Mouse (Mus musculus) kidney, postnatal 0 days (tissue): ENCODE data around the gene Eepd1. TPM values are rescaled to one million over a fixed set of nuclear protein-coding genes. Genes with fewer than 3 reads are reported as not detected.
A peak's percentile ranks its signal among the peaks of the same experiment; 100 is the strongest.

Source experiments
- ATAC-seq: fragments of 200-750 bp; cut with Nextera tagmentation; replicated peaks from 2 replicates; pipeline ENCODE4 v1.8.0; 2017; ENCODE audit warnings: low read depth, moderate number of reproducible peaks, moderate TSS enrichment, moderate library complexity; ENCODE audit not compliant: low FRiP score
- DNase-seq: peaks from one replicate; pipeline ENCODE4 v3.0.0-alpha.2; 2016; ENCODE audit warnings: low spot score
- H3K27ac ChIP-seq: fragments of 300-500 bp; sonication (generic); 2 replicates; pipeline ENCODE4 v1.5.1; 2014; ENCODE audit warnings: mild to moderate bottlenecking
- H3K27me3 ChIP-seq: fragments of 300-500 bp; sonication (generic); 2 replicates; pipeline ENCODE4 v1.6.1; 2014; ENCODE audit warnings: low read length, mixed read lengths; ENCODE audit not compliant: insufficient read depth
- H3K36me3 ChIP-seq: fragments of 300-500 bp; sonication (generic); 2 replicates; pipeline ENCODE4 v1.6.1; 2014; ENCODE audit warnings: low read length, mixed read lengths; ENCODE audit not compliant: insufficient read depth
- H3K4me1 ChIP-seq: fragments of 300-500 bp; sonication (generic); replicated peaks from 2 replicates; pipeline ENCODE4 v1.6.1; 2014; ENCODE audit warnings: antibody characterized with exemption, low read length, mixed read lengths; ENCODE audit not compliant: insufficient read depth
- H3K4me2 ChIP-seq: fragments of 300-500 bp; sonication (generic); 2 replicates; pipeline ENCODE4 v1.6.1; 2014; ENCODE audit warnings: mild to moderate bottlenecking, low read length, moderate library complexity, mixed read lengths
- H3K4me3 ChIP-seq: fragments of 300-500 bp; sonication (generic); replicated peaks from 2 replicates; pipeline ENCODE4 v1.5.1; 2014; ENCODE audit warnings: low read depth, low read length
- H3K9ac ChIP-seq: fragments of 300-500 bp; sonication (generic); 2 replicates; pipeline ENCODE4 v1.6.1; 2014; ENCODE audit warnings: low read depth, low read length
- H3K9me3 ChIP-seq: fragments of 300-500 bp; sonication (generic); replicated peaks from 2 replicates; pipeline ENCODE4 v1.6.1; 2016; ENCODE audit warnings: low read length, inconsistent platforms, mixed read lengths
- CTCF ChIP-seq: IDR thresholded peaks from 2 replicates; pipeline ENCODE4 v1.5.1; 2016; ENCODE audit warnings: antibody characterized with exemption, low read depth, mild to moderate bottlenecking, moderate library complexity
- WGBS: fragments of 180-500 bp; shearing (Covaris S2); extraction: QIAGEN DNeasy Blood & Tissue Kit; methylation state at CpG from one replicate; pipeline ENCODE4 v1.1.7; 2014; 5-methylcytosine and 5-hydroxymethylcytosine counted together
- polyA plus RNA-seq: library from polyadenylated mRNA; unstranded; fragments of >200 nt; fragmentation: Nextera tagmentation; extraction: Ambion mirVana; gene quantifications from 2 replicates; pipeline ENCODE4 v1.2.1, GENCODE M21; 2015

The Eepd1 gene
- polyA plus RNA-seq, 1 experiment from 2014 or later, result 5.4 TPM

- Histone ChIP-seq H3K4me2 (peak overlapping the region; percentile 75), H3K27me3 (no peaks in the 10 kb centered on the region)
- 87% methylated on average over 9 of the region's 9 CpGs for WGBS
Observed at GRCm38 (mm10) chr9:25482999-25483347, 1.6 kb downstream of the Eepd1 start.

DNA sequence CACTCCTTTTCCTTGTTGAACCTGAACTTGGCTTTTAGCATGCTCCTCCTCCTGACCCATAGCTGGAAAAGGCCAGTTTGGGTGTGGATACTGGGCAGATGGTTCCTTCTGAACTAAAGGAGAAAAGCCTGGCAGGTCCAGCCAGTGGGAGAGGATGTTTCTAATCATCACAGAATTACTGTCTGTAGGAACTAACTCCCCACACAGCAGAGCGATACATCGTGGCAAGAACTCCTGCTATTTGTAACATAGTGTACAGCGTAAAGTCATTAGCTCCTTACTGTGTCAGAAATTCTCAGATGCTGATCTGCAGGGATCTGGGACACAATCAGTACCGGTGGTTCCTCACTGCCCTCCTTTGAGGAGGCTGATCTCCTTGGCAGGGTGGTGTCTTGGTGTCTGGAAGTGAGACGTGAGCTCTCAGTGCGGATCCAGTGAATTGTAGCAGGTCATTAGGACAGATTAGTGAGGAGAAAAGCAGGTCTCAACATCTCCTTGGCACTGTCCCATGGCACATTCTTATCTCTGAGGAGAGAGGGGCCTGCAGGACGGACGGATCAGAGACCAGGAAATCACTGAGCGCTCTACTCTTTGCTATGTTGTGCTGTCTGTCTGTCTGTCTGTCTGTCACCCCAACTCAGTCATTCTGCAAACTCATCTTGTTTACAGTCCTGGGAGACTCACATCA lies 2.7 kb downstream of the Eepd1 start:
- no peak for TF ChIP-seq CTCF
- peaks cover 18% of the 10 kb centered on the region for H3K4me1 ChIP-seq
- no peaks in the 10 kb centered on the region for H3K27me3 ChIP-seq
- no peak overlapping the region for H3K4me3 ChIP-seq
- H3K4me2 ChIP-seq, result 0 out of 2 replicates have a peak overlapping the region, but pooled peaks have one; percentile 21
- ATAC-seq (no peak), DNase-seq (no peak)
- no peak overlapping the region for H3K27ac ChIP-seq
- H3K36me3 ChIP-seq, result no peaks in the 10 kb centered on the region
- 80% methylated on average over 9 of the region's 9 CpGs for WGBS
- H3K9me3 ChIP-seq, result no peaks in the 10 kb centered on the region
- H3K9ac ChIP-seq, result no peak overlapping the region

More at GRCm38 (mm10) chr9:25482999-25483347, 1.6 kb downstream of the Eepd1 start:
- no peak overlapping the region for H3K27ac ChIP-seq
- peaks cover 17% of the 10 kb centered on the region for H3K4me1 ChIP-seq
- H3K9me3 ChIP-seq, result no peaks in the 10 kb centered on the region
- ATAC-seq (no peak), DNase-seq (no peak)
- no peak overlapping the region for H3K4me3 ChIP-seq
- TF ChIP-seq CTCF, result peak; percentile 38; the same call in 1 of the 2 replicates
- no peaks in the 10 kb centered on the region for H3K36me3 ChIP-seq
- H3K9ac ChIP-seq, result no peak overlapping the region

DNA sequence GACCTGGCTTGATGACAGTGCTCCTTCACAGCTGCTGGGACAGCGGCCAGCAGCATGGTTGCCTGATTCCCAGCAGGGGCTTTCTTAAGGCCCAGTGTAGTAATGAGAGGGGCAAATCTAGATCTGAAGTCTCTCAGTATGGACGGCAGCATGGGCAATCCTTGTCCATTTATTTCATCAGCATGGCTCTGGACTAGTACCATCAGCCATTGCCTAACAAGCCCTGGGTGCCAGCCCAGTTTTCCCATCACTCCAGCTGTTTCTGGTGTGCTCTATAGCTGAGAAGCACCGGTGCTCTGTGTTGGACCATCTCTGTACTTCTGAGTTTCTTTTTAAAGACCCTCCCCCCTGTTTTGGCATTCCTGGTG lies 3.3 kb downstream of the Eepd1 start:
- H3K27me3 ChIP-seq, result no peaks in the 10 kb centered on the region
- ATAC-seq, result no peak
- no peak overlapping the region for H3K9ac ChIP-seq
- H3K4me3 ChIP-seq, result no peak overlapping the region
- H3K36me3 ChIP-seq, result no peaks in the 10 kb centered on the region
- TF ChIP-seq CTCF, result no peak
- no peak overlapping the region for H3K27ac ChIP-seq
- DNase-seq, result no peak
- H3K9me3 ChIP-seq, result no peaks in the 10 kb centered on the region
- H3K4me2 ChIP-seq, result no peak overlapping the region
- 80% methylated on average over 3 of the region's 3 CpGs for whole genome bisulfite sequencing
- peaks cover 18% of the 10 kb centered on the region for H3K4me1 ChIP-seq

DNA sequence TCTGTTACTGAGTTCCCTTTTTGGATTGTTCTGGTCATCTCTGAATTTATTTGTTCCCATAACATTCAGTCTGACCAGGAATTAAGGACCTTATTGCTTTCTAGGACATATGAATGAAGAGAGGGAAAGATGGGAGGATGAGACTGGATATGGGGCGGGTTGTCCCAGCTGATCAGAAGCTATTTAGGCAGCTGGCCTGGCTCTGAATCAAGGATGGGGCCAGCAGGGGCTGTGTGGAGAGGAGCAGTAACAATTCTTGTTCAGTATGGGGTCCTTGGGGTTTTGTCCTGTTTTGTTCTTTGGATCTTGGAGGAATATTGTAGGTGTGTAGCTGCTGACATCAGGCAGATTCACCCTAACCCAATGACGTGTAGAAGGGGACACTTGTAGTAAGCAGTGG lies 3.7 kb downstream of the Eepd1 start:
- ATAC-seq (no peak), DNase-seq (no peak)
- Histone ChIP-seq H3K4me1 (peaks cover 18% of the 10 kb centered on the region), H3K27me3 (no peaks in the 10 kb centered on the region), H3K36me3 (no peaks in the 10 kb centered on the region), H3K4me3 (no peak overlapping the region), H3K9me3 (no peaks in the 10 kb centered on the region), H3K4me2 (no peak overlapping the region), H3K27ac (no peak overlapping the region), H3K9ac (no peak overlapping the region)
- TF ChIP-seq CTCF, result no peak
- WGBS, result 81% methylated on average over 2 of the region's 2 CpGs

DNA sequence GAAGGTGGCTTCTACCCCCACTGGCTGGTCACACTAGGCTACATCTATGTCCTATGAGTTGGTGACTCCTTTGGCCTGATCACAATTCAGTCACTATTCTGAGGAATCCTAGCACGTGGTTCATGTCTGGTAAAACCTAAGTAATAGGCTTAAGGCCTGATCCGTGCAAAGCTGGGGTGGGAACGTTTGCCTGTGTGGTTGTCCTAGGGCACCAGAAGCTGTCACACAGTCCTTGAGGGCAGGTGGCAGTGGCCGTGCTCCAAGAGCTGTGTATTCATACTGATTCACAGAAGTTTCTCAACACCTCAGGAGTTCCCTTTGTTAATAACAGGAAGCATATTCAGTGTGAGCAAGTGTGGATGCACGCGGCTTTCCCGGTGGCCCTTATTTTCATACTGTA lies 4.1 kb downstream of the Eepd1 start:
- Histone ChIP-seq H3K4me1 (peaks cover 18% of the 10 kb centered on the region), H3K4me3 (no peak overlapping the region), H3K27ac (no peak overlapping the region), H3K4me2 (no peak overlapping the region), H3K9me3 (no peaks in the 10 kb centered on the region), H3K27me3 (no peaks in the 10 kb centered on the region), H3K36me3 (no peaks in the 10 kb centered on the region), H3K9ac (no peak overlapping the region)
- TF ChIP-seq CTCF, result no peak
- 81% methylated on average over 7 of the region's 7 CpGs for WGBS
- no peak for DNase-seq
- ATAC-seq, result no peak

- TF ChIP-seq CTCF, result no peak
- no peaks in the 10 kb centered on the region for H3K9me3 ChIP-seq
- peaks cover 14% of the 10 kb centered on the region for H3K4me1 ChIP-seq
- no peaks in the 10 kb centered on the region for H3K36me3 ChIP-seq
- no peak for ATAC-seq
- 77% methylated on average over 9 of the region's 9 CpGs for WGBS
- H3K4me2 ChIP-seq, result no peak overlapping the region
- H3K27me3 ChIP-seq, result no peaks in the 10 kb centered on the region
- no peak overlapping the region for H3K9ac ChIP-seq
- DNase-seq, result no peak
- H3K4me3 ChIP-seq, result no peak overlapping the region
- H3K27ac ChIP-seq, result no peak overlapping the region
Observed at GRCm38 (mm10) chr9:25486246-25486807, 5.0 kb downstream of the Eepd1 start.
